Mouse (Mus musculus) erythroblast, embryonic 14.5 days (primary cell): ENCODE data around the gene Cdyl2.

ENCODE experiments used
- GATA1 ChIP-seq: IDR thresholded peaks from 2 replicates; pipeline ENCODE4 v1.6.1; 2012; ENCODE audit warnings: low read length, inconsistent platforms, mixed read lengths
- TAL1 ChIP-seq: IDR thresholded peaks from 3 replicates; pipeline ENCODE4 v1.6.1; 2012; ENCODE audit warnings: low read length, inconsistent platforms, mixed read lengths

- TF ChIP-seq TAL1 = no peak
- no peak for TF ChIP-seq GATA1
These were observed 62.2 kb downstream of the Cdyl2 start for GRCm38 (mm10) chr8:116670604-116671003.
